Mouse (Mus musculus) heart, adult 2 months (tissue): Measurements from ENCODE around the gene Hcar1. TPM values are rescaled to one million over a fixed set of nuclear protein-coding genes. Genes with fewer than 3 reads are reported as not detected.

Experiments
- DNase-seq, 2 experiments: peaks; one replicate each; pipeline ENCODE4 v3.0.0; 2021
- H3K27ac ChIP-seq: fragments of 200-600 bp; 2 replicates; pipeline ENCODE4 v1.8.1; 2022
- H3K27me3 ChIP-seq: fragments of 200-500 bp; 2 replicates; pipeline ENCODE4 v1.6.1; 2012; ENCODE audit warnings: mild to moderate bottlenecking, low read length, inconsistent platforms, mixed read lengths; ENCODE audit not compliant: control insufficient read depth, insufficient read depth
- H3K36me3 ChIP-seq: fragments of 200-500 bp; 2 replicates; pipeline ENCODE4 v1.6.1; 2012; ENCODE audit warnings: low read length, inconsistent platforms; ENCODE audit not compliant: control insufficient read depth, insufficient read depth
- H3K4me1 ChIP-seq: fragments of 200-500 bp; 2 replicates; pipeline ENCODE4 v1.6.1; 2011; ENCODE audit warnings: low read length; ENCODE audit not compliant: control insufficient read depth, insufficient read depth
- H3K4me3 ChIP-seq: fragments of 200-600 bp; 2 replicates; pipeline ENCODE4 v1.8.1; 2022
- H3K79me2 ChIP-seq: fragments of 200-500 bp; replicated peaks from 2 replicates; pipeline ENCODE4 v1.6.1; 2012; ENCODE audit warnings: mild to moderate bottlenecking, inconsistent platforms, low read length, moderate library complexity, mixed read lengths; ENCODE audit not compliant: control insufficient read depth, insufficient read depth
- H3K9ac ChIP-seq: fragments of 200-500 bp; 2 replicates; pipeline ENCODE4 v1.6.1; 2012; ENCODE audit warnings: low read depth, mild to moderate bottlenecking, control low read depth, inconsistent platforms, low read length, mixed read lengths
- CTCF ChIP-seq: fragments of 200-600 bp; IDR thresholded peaks from 2 replicates; pipeline ENCODE4 v1.8.1; 2022; ENCODE audit warnings: antibody characterized with exemption, mild to moderate bottlenecking, moderate library complexity
- EP300 ChIP-seq: fragments of 200-500 bp; IDR thresholded peaks from 2 replicates; pipeline ENCODE4 v1.6.1; 2011; ENCODE audit warnings: low read depth, low read length, control low read depth; ENCODE audit not compliant: insufficient read depth
- POLR2A ChIP-seq: fragments of 200-500 bp; IDR thresholded peaks from 2 replicates; pipeline ENCODE4 v1.6.1; 2011; ENCODE audit warnings: mild to moderate bottlenecking, low read depth, low read length, control low read depth; ENCODE audit not compliant: insufficient read depth
- WGBS: fragments of 180-500 bp; shearing (Covaris S2); methylation state at CpG from one replicate; pipeline ENCODE4 v1.1.7; 2018; 5-methylcytosine and 5-hydroxymethylcytosine counted together
- intact Hi-C: fragments of 180-260 bp; cut with DNase I; formaldehyde crosslinking; loops from one replicate; pipeline ENCODE4 v1.15.1; 2025
- polyA plus RNA-seq: library from polyadenylated mRNA; depleted of rRNA; stranded (reverse); fragments of >200 nt; gene quantifications from 2 replicates; pipeline ENCODE4 v1.2.3, GENCODE M21; 2012
- total RNA-seq, 2 experiments: library from RNA; stranded (reverse); gene quantifications; 2 replicates each; pipeline ENCODE4 v1.2.3; 2021

Hcar1 gene
- total and polyA plus RNA-seq, 3 experiments = 0.55 to 3.0 (median 0.57) TPM

- DNase-seq = no peak
- Histone ChIP-seq H3K27me3 (no peaks in the 10 kb centered on the region), H3K4me1 (no peaks in the 10 kb centered on the region; the same call in 1 of the 2 replicates), H3K36me3 (no peaks in the 10 kb centered on the region), H3K9ac (no peak overlapping the region), H3K79me2 (no peaks in the 10 kb centered on the region), H3K27ac (no peak overlapping the region), H3K4me3 (no peak overlapping the region)
- intact Hi-C loops = no loop called here
- TF ChIP-seq EP300 (no peak), POLR2A (no peak), CTCF (no peak)
- 34% methylated on average over 14 of the region's 14 CpGs for WGBS
Measured at GRCm38 (mm10) chr5:123878056-123878455, 1.8 kb downstream of the Hcar1 start.

- 65% methylated on average over 5 of the region's 5 CpGs for WGBS
- no peak for TF ChIP-seq POLR2A
- TF ChIP-seq EP300 = no peak
- no peak for TF ChIP-seq CTCF
- no peaks in the 10 kb centered on the region for H3K27me3 ChIP-seq
- no peak overlapping the region for H3K4me3 ChIP-seq
- intact Hi-C loops = no loop called here
- H3K79me2 ChIP-seq = no peaks in the 10 kb centered on the region
- no peak for DNase-seq
- no peak overlapping the region for H3K27ac ChIP-seq
- H3K9ac ChIP-seq = no peak overlapping the region
- H3K4me1 ChIP-seq = no peaks in the 10 kb centered on the region; the same call in 1 of the 2 replicates
- H3K36me3 ChIP-seq = no peaks in the 10 kb centered on the region
Measured at GRCm38 (mm10) chr5:123874177-123874576, 5.6 kb downstream of the Hcar1 start.

GRCm38 (mm10) chr5:123869615-123870014, 10.2 kb downstream of the Hcar1 start:
- Histone ChIP-seq H3K9ac (no peak overlapping the region), H3K4me1 (no peaks in the 10 kb centered on the region), H3K36me3 (no peaks in the 10 kb centered on the region), H3K27me3 (no peaks in the 10 kb centered on the region), H3K27ac (no peak overlapping the region), H3K79me2 (no peaks in the 10 kb centered on the region), H3K4me3 (no peak overlapping the region)
- TF ChIP-seq POLR2A = no peak
- no peak for TF ChIP-seq CTCF
- TF ChIP-seq EP300 = no peak
- intact Hi-C loops = no loop called here
- 64% methylated on average over 4 of the region's 4 CpGs for WGBS
- no peak for DNase-seq

- Histone ChIP-seq H3K36me3 (no peaks in the 10 kb centered on the region), H3K79me2 (no peaks in the 10 kb centered on the region), H3K4me3 (no peak overlapping the region), H3K27ac (no peak overlapping the region), H3K9ac (no peak overlapping the region), H3K4me1 (no peaks in the 10 kb centered on the region), H3K27me3 (no peaks in the 10 kb centered on the region)
- WGBS = 78% methylated on average over 4 of the region's 4 CpGs
- DNase-seq = no peak
- TF ChIP-seq EP300 = no peak
- no peak for TF ChIP-seq CTCF
- TF ChIP-seq POLR2A = no peak
- intact Hi-C loops = no loop called here
Measured at GRCm38 (mm10) chr5:123866457-123866856, 13.4 kb downstream of the Hcar1 start.

- Histone ChIP-seq H3K9ac (no peak within 1 kb of the TSS), H3K36me3 (no peaks in the 10 kb centered on the region), H3K79me2 (no peaks in the 10 kb centered on the region), H3K4me3 (no peak within 1 kb of the TSS), H3K27ac (no peak within 1 kb of the TSS), H3K4me1 (no peaks in the 10 kb centered on the region), H3K27me3 (no peaks in the 10 kb centered on the region)
- WGBS = 74% methylated on average over 12 of the region's 12 CpGs
- intact Hi-C loops = no loop called here
- no peak for DNase-seq
- TF ChIP-seq CTCF (no peak), POLR2A (no peak), EP300 (no peak)
Measured at GRCm38 (mm10) chr5:123865365-123865764, 14.5 kb downstream of the Hcar1 start, which contains the start of gene Hcar2. TSS of gene Hcar2 (minus strand) at chr5:123865499.

- intact Hi-C loops = no loop called here
Measured at GRCm38 (mm10) chr5:123863934-123864333, 15.9 kb downstream of the Hcar1 start.

More at GRCm38 (mm10) chr5:123863934-123864333, 15.9 kb downstream of the Hcar1 start:
- no peak for DNase-seq
- no peak for TF ChIP-seq POLR2A
- Histone ChIP-seq H3K4me1 (no peaks in the 10 kb centered on the region), H3K4me3 (no peak overlapping the region), H3K9ac (no peak overlapping the region), H3K27me3 (no peaks in the 10 kb centered on the region), H3K36me3 (no peaks in the 10 kb centered on the region), H3K27ac (no peak overlapping the region), H3K79me2 (no peaks in the 10 kb centered on the region)
- WGBS = 84% methylated on average over 14 of the region's 14 CpGs
